Mouse (Mus musculus) liver, embryonic 16.5 days (tissue): ENCODE measurements around the gene Sgpl1. TPM values are rescaled to one million over a fixed set of nuclear protein-coding genes. Genes with fewer than 3 reads are reported as not detected.

Experiments
- ATAC-seq: fragments of 200-750 bp; cut with Nextera tagmentation; 2 replicates; pipeline ENCODE4 v1.8.0; 2017; ENCODE audit warnings: low read depth, mild to moderate bottlenecking, moderate number of reproducible peaks, moderate library complexity
- H3K27ac ChIP-seq: fragments of 300-500 bp; sonication (generic); 2 replicates; pipeline ENCODE4 v1.5.1; 2014; ENCODE audit warnings: mild to moderate bottlenecking, low read length
- H3K27me3 ChIP-seq: fragments of 300-500 bp; sonication (generic); 2 replicates; pipeline ENCODE4 v1.6.1; 2014; ENCODE audit warnings: low read depth, low read length, mixed read lengths; ENCODE audit not compliant: control insufficient read depth, insufficient read depth
- H3K36me3 ChIP-seq: fragments of 300-500 bp; sonication (generic); 2 replicates; pipeline ENCODE4 v1.6.1; 2014; ENCODE audit warnings: mild to moderate bottlenecking; ENCODE audit not compliant: control insufficient read depth, insufficient read depth
- H3K4me1 ChIP-seq: fragments of 300-500 bp; sonication (generic); 2 replicates; pipeline ENCODE4 v1.6.1; 2014; ENCODE audit warnings: low read depth, low read length, mixed read lengths; ENCODE audit not compliant: control insufficient read depth
- H3K4me2 ChIP-seq: fragments of 300-500 bp; sonication (generic); 2 replicates; pipeline ENCODE4 v1.6.1; 2014; ENCODE audit warnings: low read depth, low read length, mixed read lengths
- H3K4me3 ChIP-seq: fragments of 300-500 bp; sonication (generic); 2 replicates; pipeline ENCODE4 v1.5.1; 2014; ENCODE audit warnings: low read depth, mild to moderate bottlenecking, low read length
- H3K9ac ChIP-seq: fragments of 300-500 bp; sonication (generic); 2 replicates; pipeline ENCODE4 v1.6.1; 2014; ENCODE audit warnings: low read depth, low read length
- H3K9me3 ChIP-seq: fragments of 300-500 bp; sonication (generic); replicated peaks from 2 replicates; pipeline ENCODE4 v1.6.1; 2016; ENCODE audit warnings: low read length; ENCODE audit not compliant: control insufficient read depth
- WGBS: fragments of 180-500 bp; shearing (Covaris S2); extraction: QIAGEN DNeasy Blood & Tissue Kit; methylation state at CpG from one replicate; pipeline ENCODE4 v1.1.7; 2014; ENCODE audit not compliant: insufficient replicate concordance; 5-methylcytosine and 5-hydroxymethylcytosine counted together
- polyA plus RNA-seq: library from polyadenylated mRNA; unstranded; fragments of >200 nt; fragmentation: Nextera tagmentation; extraction: Ambion mirVana; gene quantifications from 2 replicates; pipeline ENCODE4 v1.2.1, GENCODE M21; 2015

Gene Sgpl1
- polyA plus RNA-seq, 1 experiment from 2014 or later = 22.0 TPM

DNA sequence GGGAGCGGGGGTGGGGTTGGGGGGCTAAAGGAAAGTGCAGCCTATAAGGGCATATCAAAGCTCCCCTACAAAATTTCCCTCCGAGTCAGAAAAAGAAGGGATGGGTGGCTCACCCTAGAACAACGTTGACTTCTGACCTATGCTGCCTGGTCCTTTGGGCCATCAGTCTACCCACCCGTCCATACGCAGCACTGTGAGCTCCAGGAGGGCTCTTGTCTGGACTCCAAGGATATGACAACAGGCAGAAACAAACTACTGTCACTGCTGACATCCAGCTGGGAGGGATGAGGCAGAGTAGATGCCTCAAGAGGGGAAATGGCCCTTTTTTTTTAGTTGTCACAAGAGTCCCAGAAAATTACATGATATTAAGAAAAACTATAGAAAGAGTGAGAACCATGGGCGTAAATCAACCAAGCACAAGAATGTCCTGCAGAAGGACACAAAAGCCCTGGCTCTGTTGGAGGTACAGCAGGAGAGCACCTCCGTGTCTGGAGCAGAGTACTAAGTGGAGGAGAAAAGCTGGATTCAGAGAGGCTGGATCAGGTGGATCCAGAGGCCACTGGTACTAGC is 28.8 kb upstream of the Sgpl1 start:
- H3K4me2 ChIP-seq = no peak overlapping the region
- peaks cover 11% of the 10 kb centered on the region for H3K27me3 ChIP-seq
- no peak for ATAC-seq
- no peaks in the 10 kb centered on the region for H3K36me3 ChIP-seq
- no peak overlapping the region for H3K4me3 ChIP-seq
- H3K4me1 ChIP-seq = no peaks in the 10 kb centered on the region
- 52% methylated on average over 7 of the region's 7 CpGs for WGBS
- H3K27ac ChIP-seq = no peak overlapping the region
- no peaks in the 10 kb centered on the region for H3K9me3 ChIP-seq
- no peak overlapping the region for H3K9ac ChIP-seq

DNA sequence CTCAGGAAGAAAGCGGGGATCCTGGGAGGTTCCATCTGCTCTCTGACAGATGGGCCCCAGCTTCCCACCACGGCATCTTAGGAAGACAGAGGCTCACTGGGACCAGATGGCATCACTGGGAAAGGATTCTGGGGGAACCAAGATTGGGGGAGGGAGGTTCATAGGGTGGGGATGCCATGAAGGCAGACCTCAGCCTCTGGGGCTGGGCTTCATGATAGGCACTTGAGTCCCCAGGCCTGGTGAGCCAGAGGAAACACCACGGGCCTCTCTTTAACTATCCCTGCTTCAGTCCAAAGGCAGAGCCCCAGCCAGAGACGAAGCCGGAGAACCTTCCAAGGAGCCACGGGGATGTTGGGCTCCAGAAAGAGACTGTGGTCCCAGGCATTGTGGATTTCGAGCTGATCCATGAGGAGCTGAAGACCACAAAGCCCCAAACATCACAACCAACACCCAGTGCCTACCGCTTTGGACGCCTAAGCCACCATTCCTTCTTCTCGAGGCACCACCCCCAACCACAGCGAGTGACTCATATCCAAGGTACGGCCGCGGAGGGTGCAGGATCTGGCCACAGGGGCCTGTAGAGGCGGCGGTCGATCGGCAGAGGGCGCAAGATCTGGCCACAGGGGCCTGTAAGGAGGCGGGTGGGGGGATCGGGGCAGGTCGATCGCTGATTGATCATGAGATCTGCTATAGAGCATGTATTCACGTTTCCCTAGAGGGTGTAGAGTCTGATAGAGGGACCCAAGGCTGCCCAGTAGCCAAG is 28.1 kb upstream of the Sgpl1 start:
- Histone ChIP-seq H3K9ac (no peak overlapping the region), H3K27me3 (peaks cover 11% of the 10 kb centered on the region), H3K4me3 (no peak overlapping the region), H3K4me2 (no peak overlapping the region), H3K4me1 (no peaks in the 10 kb centered on the region), H3K36me3 (no peaks in the 10 kb centered on the region), H3K9me3 (no peaks in the 10 kb centered on the region), H3K27ac (no peak overlapping the region)
- no peak for ATAC-seq
- WGBS = 7% methylated on average over 24 of the region's 24 CpGs

DNA sequence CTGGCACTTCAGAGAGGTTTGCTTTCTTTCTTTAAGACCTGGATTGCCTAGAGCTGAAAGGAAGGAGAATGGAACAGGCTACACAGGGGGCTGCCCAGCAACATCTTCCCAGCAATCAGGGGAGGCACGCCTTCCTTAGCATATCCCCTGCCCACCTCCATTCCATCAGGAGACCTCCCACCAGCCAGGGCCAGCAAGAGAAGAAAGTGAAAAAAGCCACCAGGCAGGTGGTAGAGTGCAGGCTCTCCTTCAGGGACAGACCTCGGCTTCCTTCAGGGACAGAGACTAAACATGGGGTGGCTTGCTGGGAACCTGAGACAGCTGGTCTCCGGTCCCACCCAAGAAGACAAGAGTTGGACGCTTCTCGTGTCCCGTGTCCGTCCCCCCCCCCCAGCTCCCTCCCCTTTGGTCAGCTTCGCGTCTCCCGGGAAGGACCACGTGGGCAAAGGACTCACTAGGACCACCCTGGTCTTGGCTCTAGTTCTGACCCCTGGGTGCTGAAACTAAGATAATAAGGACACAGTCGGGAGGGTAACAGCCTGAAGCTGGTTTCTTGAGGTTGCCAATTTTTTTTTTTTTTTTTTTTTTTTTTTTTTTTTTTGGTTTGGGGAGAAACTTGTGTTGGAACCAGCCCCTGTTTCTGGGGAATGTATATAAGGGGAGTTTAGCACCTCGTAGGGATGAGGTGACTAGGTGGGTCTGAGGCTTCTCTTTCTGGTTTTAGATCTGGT is 27.4 kb upstream of the Sgpl1 start:
- no peaks in the 10 kb centered on the region for H3K36me3 ChIP-seq
- no peak overlapping the region for H3K4me3 ChIP-seq
- H3K4me1 ChIP-seq = no peaks in the 10 kb centered on the region
- H3K27ac ChIP-seq = no peak overlapping the region
- whole genome bisulfite sequencing = 39% methylated on average over 11 of the region's 13 CpGs
- H3K9ac ChIP-seq = no peak overlapping the region
- H3K27me3 ChIP-seq = peaks cover 11% of the 10 kb centered on the region
- ATAC-seq = no peak
- no peaks in the 10 kb centered on the region for H3K9me3 ChIP-seq
- H3K4me2 ChIP-seq = no peak overlapping the region

DNA sequence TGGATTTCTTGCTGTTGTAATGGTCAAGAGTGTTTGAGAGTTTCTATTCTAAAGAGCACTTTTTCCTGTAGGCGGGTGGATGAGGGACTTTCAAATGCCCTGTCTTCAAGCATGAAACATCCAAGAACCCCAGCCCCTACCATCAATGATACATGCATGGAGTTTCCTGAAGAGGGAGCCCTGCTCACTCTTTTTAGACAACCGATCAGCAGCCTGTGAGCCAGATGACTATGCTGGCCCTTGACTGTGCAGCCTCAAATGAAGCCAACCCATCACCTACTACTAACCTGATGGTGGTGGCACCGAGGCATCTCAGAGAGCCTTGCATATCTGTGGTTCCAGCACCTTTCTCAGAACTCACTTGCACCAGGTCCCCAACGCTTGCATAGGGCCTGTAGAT is 25.0 kb upstream of the Sgpl1 start:
- peaks cover 11% of the 10 kb centered on the region for H3K27me3 ChIP-seq
- no peak for ATAC-seq
- no peaks in the 10 kb centered on the region for H3K9me3 ChIP-seq
- H3K27ac ChIP-seq = no peak overlapping the region
- no peaks in the 10 kb centered on the region for H3K36me3 ChIP-seq
- WGBS = 47% methylated on average over 4 of the region's 4 CpGs
- H3K4me3 ChIP-seq = no peak overlapping the region
- no peak overlapping the region for H3K4me2 ChIP-seq
- H3K4me1 ChIP-seq = no peaks in the 10 kb centered on the region
- H3K9ac ChIP-seq = no peak overlapping the region

DNA sequence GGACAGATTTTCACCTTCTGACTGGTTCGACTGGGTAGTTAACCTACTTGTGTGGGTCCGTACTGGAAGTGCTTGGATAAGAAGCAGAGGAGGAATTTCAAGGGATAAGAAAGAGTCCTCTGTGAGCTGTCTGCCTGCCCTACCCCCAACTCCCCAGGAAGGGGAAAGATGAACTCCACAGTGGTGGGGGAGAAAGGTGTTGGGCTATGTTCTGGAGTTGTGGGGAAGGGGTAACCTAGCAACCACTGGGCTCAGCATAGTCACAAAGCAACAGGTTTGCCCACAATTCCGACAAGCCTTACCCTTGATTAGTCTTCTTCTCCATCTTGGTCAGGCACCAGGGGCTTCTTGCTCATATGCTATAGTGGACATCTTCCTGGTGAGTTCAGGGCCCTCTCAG is 24.2 kb upstream of the Sgpl1 start, which contains the start of gene Tbata:
Tbata (plus strand) TSS at position 301 of the 400 bp plus-strand sequence.
- Histone ChIP-seq H3K9me3 (no peaks in the 10 kb centered on the region), H3K4me3 (no peak within 1 kb of the TSS), H3K4me2 (no peak within 1 kb of the TSS), H3K27me3 (peaks cover 11% of the 10 kb centered on the region), H3K27ac (no peak within 1 kb of the TSS), H3K9ac (no peak within 1 kb of the TSS), H3K4me1 (no peaks in the 10 kb centered on the region), H3K36me3 (no peaks in the 10 kb centered on the region)
- no peak for ATAC-seq
- WGBS = 39% methylated on average over 3 of the region's 3 CpGs

DNA sequence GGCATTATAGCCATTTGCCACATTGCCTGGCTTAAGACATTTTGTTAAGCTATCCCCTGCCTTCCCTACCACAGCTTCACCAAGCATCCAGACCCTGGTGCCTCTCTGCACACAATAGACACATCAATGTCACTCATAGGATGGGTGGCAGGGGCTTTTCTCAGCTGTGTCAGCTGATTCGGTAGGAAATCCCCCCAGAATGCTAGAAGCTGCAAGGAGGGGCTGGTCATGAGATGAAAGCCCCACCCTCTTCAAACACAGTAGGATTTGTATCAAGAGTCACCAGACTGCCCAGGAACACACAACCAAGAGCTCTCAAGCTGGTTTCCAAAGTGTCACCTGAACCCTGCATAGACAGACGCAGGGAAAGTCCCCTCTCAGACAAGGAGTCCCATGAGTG is 20.9 kb upstream of the Sgpl1 start:
- WGBS = 44% methylated on average over 2 of the region's 2 CpGs
- H3K27me3 ChIP-seq = no peaks in the 10 kb centered on the region; the same call in 1 of the 2 replicates
- ATAC-seq = no peak
- H3K9ac ChIP-seq = no peak overlapping the region
- H3K27ac ChIP-seq = no peak overlapping the region
- H3K4me2 ChIP-seq = no peak overlapping the region
- H3K4me1 ChIP-seq = no peaks in the 10 kb centered on the region
- no peak overlapping the region for H3K4me3 ChIP-seq
- no peaks in the 10 kb centered on the region for H3K36me3 ChIP-seq
- no peaks in the 10 kb centered on the region for H3K9me3 ChIP-seq

DNA sequence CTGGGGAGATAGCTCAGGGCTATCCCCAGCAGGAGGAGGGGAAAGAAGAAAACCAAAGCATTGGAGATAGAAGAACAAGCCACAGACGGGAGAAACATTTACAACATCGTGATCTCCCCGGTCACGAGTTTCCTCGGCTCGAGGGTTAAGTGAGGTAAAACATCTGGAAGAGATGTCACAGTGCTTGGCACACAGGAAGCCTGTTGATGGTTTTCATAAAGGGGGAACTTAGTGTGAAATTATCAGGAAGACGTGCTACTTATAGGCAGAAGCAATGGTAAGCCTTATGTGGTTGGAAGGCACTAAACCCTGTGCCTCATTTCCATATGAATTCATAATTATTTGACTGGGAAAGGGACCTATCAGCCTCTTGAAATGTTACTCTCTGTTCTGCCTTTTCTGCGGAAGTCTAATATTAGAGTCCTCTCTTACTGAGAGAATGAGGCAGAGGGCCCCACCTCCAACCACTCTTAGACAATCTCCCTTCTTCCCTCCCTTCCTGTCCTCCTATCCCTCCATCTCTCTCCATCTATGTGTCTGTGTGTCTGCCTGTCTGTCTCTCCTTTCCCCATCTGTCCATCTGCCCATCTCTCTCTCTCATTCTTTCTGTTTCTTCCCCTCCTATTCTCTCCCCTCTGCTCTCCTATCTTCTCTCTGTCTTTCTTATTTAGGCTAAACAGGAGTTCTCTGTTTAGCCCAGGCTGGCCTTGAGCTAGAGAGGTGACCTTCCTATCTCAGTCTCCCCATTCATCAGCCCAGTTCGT is 20.0 kb upstream of the Sgpl1 start:
- no peaks in the 10 kb centered on the region for H3K9me3 ChIP-seq
- no peaks in the 10 kb centered on the region for H3K4me1 ChIP-seq
- H3K36me3 ChIP-seq = no peaks in the 10 kb centered on the region
- 31% methylated on average over 9 of the region's 9 CpGs for WGBS
- no peak overlapping the region for H3K4me2 ChIP-seq
- no peak overlapping the region for H3K4me3 ChIP-seq
- H3K27me3 ChIP-seq = no peaks in the 10 kb centered on the region; the same call in 1 of the 2 replicates
- no peak for ATAC-seq
- no peak overlapping the region for H3K27ac ChIP-seq
- no peak overlapping the region for H3K9ac ChIP-seq

DNA sequence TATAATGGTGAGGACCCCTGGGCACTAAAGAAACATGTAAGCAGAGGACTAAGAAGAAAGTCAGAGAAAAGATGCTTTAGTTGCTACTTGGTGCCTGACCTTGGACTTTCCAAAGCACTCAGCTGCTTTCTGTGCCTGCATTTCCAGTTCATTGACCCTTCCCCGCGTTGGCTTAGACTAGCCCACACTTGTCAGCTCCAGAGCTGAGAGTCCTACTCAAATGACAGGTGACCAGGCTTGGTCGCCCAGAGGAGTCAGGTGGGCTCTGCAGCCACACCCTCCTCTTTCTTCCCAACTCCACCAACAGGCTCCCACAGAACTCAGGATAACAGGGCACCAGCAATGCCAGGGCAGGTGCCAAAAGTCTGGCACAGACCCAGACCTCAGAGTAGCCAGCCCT is 14.9 kb upstream of the Sgpl1 start:
- ATAC-seq = no peak
- Histone ChIP-seq H3K36me3 (no peaks in the 10 kb centered on the region), H3K27ac (no peak overlapping the region), H3K9ac (no peak overlapping the region), H3K27me3 (no peaks in the 10 kb centered on the region), H3K4me3 (no peak overlapping the region), H3K4me1 (no peaks in the 10 kb centered on the region), H3K9me3 (no peaks in the 10 kb centered on the region), H3K4me2 (no peak overlapping the region)
- WGBS = 62% methylated on average over 3 of the region's 3 CpGs
